Mouse (Mus musculus) ES-Bruce4 (cell line): Measurements from ENCODE around the gene Rnf157. TPM values are rescaled to one million over a fixed set of nuclear protein-coding genes. Genes with fewer than 3 reads are reported as not detected.
A peak's percentile ranks its signal among the peaks of the same experiment; 100 is the strongest.

Experiments used
- H3K27ac ChIP-seq: 2 replicates; pipeline ENCODE4 v1.5.1; 2012; ENCODE audit warnings: low read length, inconsistent platforms; ENCODE audit not compliant: insufficient read depth
- H3K27me3 ChIP-seq: 2 replicates; pipeline ENCODE4 v1.6.1; 2012; ENCODE audit warnings: mild to moderate bottlenecking, low read length, inconsistent platforms; ENCODE audit not compliant: control insufficient read depth, poor library complexity, insufficient read depth, severe bottlenecking
- H3K36me3 ChIP-seq: 2 replicates; pipeline ENCODE4 v1.6.1; 2012; ENCODE audit warnings: inconsistent platforms, mild to moderate bottlenecking, low read length, moderate library complexity; ENCODE audit not compliant: control insufficient read depth, poor library complexity, insufficient read depth, severe bottlenecking
- H3K4me1 ChIP-seq: one replicate; pipeline ENCODE4 v1.8.1; 2011; ENCODE audit warnings: low read length; ENCODE audit not compliant: control insufficient read depth, insufficient read depth
- H3K4me3 ChIP-seq: 2 replicates; pipeline ENCODE4 v1.5.1; 2011; ENCODE audit warnings: low read depth, mild to moderate bottlenecking, low read length
- H3K9ac ChIP-seq: 2 replicates; pipeline ENCODE4 v1.6.1; 2012; ENCODE audit warnings: low read depth, mild to moderate bottlenecking, inconsistent platforms; ENCODE audit not compliant: poor library complexity, severe bottlenecking
- H3K9me3 ChIP-seq: replicated peaks from 2 replicates; pipeline ENCODE4 v1.6.1; 2012; ENCODE audit warnings: mild to moderate bottlenecking, low read length, inconsistent platforms; ENCODE audit not compliant: control insufficient read depth, poor library complexity, insufficient read depth, severe bottlenecking
- CTCF ChIP-seq: IDR thresholded peaks from one replicate; pipeline ENCODE4 v1.8.1; 2011; ENCODE audit warnings: low read depth, low read length
- EP300 ChIP-seq: IDR thresholded peaks from 2 replicates; pipeline ENCODE4 v1.6.1; 2011; ENCODE audit warnings: low read depth, low read length; ENCODE audit not compliant: insufficient read depth
- POLR2A ChIP-seq: IDR thresholded peaks from one replicate; pipeline ENCODE4 v1.8.1; 2011; ENCODE audit warnings: low read length; ENCODE audit not compliant: insufficient read depth
- polyA plus RNA-seq: library from polyadenylated mRNA; stranded (reverse); fragments of >200 nt; gene quantifications from 2 replicates; pipeline ENCODE4 v1.2.4, GENCODE M21; 2011; ENCODE audit warnings: low read depth; ENCODE audit not compliant: missing spikeins, insufficient read depth, insufficient read length

Gene Rnf157
- polyA plus RNA-seq, 1 experiment, result 23.1 TPM

DNA sequence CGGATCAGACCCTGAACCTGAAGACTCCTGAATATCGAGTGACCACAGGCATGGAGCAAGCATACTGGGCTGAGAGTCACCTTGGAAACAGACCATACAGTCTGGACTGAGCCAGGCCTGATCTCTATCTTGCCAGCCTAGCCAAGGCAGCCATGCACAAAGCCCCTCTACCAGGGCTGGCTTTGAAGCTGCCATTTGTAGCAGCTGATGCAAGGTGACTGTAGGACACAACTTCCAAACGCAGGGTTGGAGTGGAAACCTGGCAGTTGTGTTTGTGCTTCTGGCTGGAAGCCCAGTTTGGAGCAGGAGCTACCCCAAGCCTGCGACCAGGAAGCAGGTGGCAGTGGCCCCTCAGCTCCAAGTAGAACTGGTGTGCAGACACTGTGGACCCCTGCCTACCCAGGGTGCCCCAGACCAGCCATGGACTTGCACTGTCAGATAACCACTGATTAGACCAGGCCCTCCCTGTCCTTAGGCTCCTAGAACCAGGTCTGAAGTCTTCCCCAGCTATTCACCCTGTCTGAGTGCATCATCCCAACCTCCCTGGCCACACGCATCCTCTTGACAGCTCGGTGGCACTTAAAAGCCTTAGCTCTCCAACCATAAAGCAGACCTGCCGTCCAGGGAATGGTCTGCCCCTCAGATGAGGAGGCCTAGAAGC lies 27.7 kb upstream of the Rnf157 start:
- Histone ChIP-seq H3K27me3 (no peaks in the 10 kb centered on the region), H3K9me3 (no peaks in the 10 kb centered on the region), H3K9ac (no peak overlapping the region), H3K4me1 (peaks cover 4% of the 10 kb centered on the region), H3K36me3 (peaks cover 24% of the 10 kb centered on the region), H3K27ac (no peak overlapping the region), H3K4me3 (no peak overlapping the region)
- TF ChIP-seq CTCF (no peak), EP300 (no peak), POLR2A (no peak)

DNA sequence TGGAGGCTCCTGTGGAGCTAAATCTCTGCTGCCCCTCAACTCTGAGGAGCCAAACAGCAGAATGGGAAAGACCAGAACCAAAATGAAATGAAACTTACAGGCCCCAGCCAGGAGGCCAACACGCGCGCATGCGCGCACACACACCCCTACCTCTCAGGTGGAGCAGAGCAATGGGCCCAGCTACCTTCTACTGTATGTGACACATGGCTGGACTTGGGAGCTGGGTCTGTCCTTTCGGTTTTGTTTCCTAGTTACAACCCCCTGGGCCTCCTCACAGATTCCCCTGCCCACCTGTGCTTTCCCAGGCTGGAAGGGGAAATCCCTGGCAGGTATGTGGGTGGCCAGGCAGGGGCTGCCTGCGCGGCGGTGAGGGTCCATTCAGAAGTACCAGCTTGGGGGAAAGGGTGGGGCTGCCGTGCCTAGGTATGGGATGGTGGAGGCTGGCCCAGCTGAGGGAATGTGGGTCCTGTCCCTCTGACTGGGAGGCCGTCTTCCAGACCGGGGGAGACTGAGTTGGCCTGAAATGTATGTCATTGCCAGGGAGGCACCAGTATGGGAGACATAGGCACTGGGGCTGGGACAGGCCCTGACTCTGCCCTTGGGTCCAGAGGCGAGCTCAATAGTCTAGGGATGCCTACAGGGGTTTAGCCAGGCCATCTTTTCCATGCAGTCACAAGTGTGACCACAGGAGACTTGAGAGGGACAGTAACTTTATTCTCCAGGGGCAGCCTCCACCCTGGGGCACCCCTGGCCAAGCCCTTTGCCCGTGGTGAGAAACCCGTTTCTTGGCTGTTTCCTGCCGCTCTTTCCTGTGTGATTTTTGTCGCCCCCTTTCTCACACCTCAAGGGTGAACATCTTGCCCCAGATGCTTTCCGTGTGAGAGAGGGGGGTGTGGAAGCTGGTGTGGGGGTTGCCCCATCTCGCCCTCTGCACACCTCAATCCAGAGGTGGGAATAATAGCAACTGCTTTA lies 26.7 kb upstream of the Rnf157 start:
- Histone ChIP-seq H3K9ac (no peak overlapping the region), H3K36me3 (peaks cover 27% of the 10 kb centered on the region), H3K4me3 (no peak overlapping the region), H3K27me3 (no peaks in the 10 kb centered on the region), H3K27ac (peak overlapping the region; percentile 28; the same call in 1 of the 2 replicates), H3K4me1 (peaks cover 4% of the 10 kb centered on the region), H3K9me3 (no peaks in the 10 kb centered on the region)
- TF ChIP-seq POLR2A (no peak), CTCF (no peak), EP300 (no peak)

DNA sequence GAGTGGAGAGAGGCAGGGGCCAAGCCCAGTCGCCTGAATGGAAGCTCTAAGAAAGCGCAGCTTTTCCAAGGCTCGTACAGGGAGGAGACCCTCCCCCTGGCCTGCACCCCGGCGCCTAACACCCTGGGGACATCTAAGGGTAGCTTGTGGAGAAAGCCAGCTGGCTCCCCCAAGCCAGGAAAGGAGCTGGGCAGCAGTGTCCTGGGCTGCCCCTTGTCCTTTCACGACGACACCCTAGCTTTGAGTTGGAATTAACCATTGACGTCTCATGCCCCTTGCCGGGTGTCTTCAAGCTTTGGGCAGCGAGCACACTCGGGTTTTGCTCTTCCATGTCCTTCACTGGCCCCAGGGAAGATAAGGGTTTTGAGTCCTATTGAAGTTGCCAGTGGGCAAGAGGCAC lies 24.7 kb upstream of the Rnf157 start:
- Histone ChIP-seq H3K27me3 (no peaks in the 10 kb centered on the region), H3K4me1 (no peaks in the 10 kb centered on the region), H3K27ac (peak overlapping the region; percentile 75), H3K4me3 (peak overlapping the region; percentile 74), H3K9ac (peak overlapping the region; percentile 57), H3K36me3 (peaks cover 27% of the 10 kb centered on the region), H3K9me3 (no peaks in the 10 kb centered on the region)
- no peak for TF ChIP-seq CTCF
- TF ChIP-seq POLR2A, result no peak
- no peak for TF ChIP-seq EP300

DNA sequence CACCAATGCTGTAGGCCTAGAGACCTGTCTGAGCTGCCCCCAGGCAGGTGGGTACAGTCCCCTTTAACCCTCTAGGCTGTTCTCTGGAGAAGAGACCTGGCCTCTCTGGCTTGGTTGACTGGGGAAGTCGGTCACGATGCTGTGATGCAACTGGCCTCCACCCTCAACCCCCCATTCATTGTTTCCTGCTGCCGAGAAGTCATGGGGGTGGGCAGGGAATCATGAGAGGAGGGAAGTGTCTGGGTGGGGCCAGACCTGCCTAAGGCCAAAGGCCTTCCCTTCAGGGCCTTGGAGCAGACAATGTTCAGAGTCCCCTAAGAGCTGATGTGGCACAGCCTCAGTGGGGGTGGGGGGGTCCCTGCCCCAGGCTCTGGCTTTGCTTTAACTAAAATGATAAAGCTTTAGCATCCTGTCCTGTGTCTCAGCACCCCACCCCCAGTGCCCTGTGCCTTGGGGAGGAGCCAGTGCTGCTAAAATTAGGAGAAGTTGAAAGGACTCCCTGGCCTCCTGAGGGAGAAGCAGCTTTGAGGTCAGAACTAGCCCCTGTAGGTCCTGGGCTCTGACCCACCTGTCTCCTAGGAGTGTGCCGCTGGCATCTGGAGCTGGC lies 24.0 kb upstream of the Rnf157 start:
- Histone ChIP-seq H3K36me3 (peaks cover 27% of the 10 kb centered on the region), H3K9me3 (no peaks in the 10 kb centered on the region), H3K4me3 (peak overlapping the region; percentile 74), H3K9ac (peak overlapping the region; percentile 94), H3K27ac (peak overlapping the region; percentile 91), H3K4me1 (no peaks in the 10 kb centered on the region), H3K27me3 (no peaks in the 10 kb centered on the region)
- TF ChIP-seq POLR2A (peak; percentile 12), CTCF (no peak), EP300 (peak; percentile 99)

DNA sequence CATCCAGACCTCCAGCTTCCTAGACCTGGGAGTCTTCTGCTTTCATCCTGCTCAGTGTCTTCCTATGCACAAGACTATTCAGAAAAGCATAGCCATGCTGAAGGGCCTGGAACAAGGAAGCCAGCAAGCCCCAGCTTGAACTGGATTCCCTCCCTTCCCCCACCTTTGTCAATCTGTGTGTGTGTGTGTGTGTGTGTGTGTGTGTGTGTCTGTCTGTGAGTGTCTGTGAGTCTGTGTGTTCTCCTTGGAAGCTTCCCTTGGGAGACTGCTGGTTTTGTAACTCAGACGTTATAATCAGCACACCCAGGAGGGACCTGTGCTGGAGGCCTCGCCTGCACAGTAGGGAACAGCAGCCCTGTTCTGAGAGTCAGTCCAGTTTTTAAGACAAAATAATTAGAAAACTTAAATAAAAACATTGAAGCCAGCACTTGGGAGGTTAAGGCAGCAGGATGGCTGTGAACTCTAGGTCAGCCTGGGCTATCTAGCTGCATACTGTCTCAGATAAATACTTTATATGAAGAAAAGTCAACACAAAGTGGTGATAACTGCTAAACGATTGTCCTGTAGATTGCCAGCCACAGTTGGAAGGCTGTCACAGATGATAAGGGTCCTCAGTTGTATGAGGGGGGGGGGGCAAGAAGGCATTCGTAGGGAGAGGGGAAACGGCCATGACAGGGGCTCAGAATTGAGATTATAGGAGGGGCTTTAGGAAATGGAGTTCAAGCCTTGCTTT lies 23.3 kb upstream of the Rnf157 start:
- H3K4me3 ChIP-seq, result peak overlapping the region; percentile 74
- peaks cover 27% of the 10 kb centered on the region for H3K36me3 ChIP-seq
- peak overlapping the region; percentile 91 for H3K27ac ChIP-seq
- TF ChIP-seq POLR2A, result no peak
- peak; percentile 29; the same call in 1 of the 2 replicates for TF ChIP-seq EP300
- no peak for TF ChIP-seq CTCF
- H3K4me1 ChIP-seq, result no peaks in the 10 kb centered on the region
- no peaks in the 10 kb centered on the region for H3K9me3 ChIP-seq
- no peaks in the 10 kb centered on the region for H3K27me3 ChIP-seq
- H3K9ac ChIP-seq, result peak overlapping the region; percentile 94
